Mouse (Mus musculus) monocyte, adult 5-6 weeks (primary cell): ENCODE data around the gene Arl3. TPM values are rescaled to one million over a fixed set of nuclear protein-coding genes. Genes with fewer than 3 reads are reported as not detected.

Experiments
- ATAC-seq: fragments of 153-309, 156-312 bp; replicated peaks from 2 replicates; pipeline ENCODE4 v1.8.0; 2017; ENCODE audit warnings: mild to moderate bottlenecking; ENCODE audit not compliant: low TSS enrichment, insufficient number of reproducible peaks, severe bottlenecking, poor library complexity, low FRiP score
- total RNA-seq: library from RNA; stranded (forward); fragments of 200-1000, 200-491, 200-594 nt; gene quantifications from 3 replicates; pipeline ENCODE4 v1.2.3, GENCODE M21; 2017

Arl3 gene
- total RNA-seq, 1 experiment from 2014 or later = 26.2 TPM

DNA sequence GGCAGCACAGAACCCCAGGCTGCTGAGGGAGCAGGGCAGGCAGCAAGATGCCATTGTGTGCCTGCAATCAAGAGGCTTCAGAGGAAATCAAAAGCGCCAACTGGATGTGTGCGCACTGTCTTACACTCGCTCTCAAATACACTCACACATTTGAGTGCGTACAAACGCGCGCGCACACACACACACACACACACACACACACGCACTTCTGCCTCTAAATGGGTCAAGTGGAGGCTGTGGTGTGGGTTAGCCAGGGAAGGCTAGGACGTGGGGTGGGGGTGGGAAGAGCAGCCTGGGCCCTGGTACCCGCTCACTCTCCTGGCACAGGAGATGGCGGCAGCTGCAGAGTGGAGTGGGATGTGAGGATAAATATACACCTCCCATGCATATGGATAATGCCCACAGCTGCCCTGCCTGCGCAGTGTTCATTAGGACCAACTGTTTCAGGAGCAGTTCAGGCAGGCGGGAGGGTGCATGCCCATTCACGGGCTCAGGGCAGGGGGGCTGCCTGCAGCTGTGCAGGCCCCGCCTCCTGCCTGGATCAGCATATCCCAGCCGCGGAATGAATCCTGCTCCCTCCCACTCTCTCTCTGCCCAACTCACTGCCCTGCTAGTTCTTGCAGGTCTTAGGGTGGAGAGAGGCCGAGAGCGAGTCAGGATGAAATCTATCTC, 49.4 kb downstream of the Arl3 start:
- no peak for ATAC-seq

DNA sequence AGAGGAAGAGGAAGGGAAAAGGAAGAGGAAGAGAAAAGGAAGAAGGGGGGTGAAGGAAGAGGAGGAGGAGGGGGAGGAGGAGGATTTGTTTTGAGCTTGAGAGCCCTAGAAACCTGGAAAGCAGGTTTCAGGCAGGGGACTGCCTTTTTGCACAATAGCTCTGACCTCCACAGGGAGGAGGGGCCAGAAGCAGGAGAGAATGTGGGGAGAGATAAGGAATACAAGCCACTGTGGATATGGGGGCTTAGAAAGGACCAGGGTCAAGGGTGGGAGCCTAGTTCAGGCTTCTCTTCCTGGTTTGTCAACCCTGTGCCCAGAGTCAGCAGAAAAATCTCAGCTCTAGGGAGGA, 49.9 kb downstream of the Arl3 start:
- ATAC-seq = no peak

DNA sequence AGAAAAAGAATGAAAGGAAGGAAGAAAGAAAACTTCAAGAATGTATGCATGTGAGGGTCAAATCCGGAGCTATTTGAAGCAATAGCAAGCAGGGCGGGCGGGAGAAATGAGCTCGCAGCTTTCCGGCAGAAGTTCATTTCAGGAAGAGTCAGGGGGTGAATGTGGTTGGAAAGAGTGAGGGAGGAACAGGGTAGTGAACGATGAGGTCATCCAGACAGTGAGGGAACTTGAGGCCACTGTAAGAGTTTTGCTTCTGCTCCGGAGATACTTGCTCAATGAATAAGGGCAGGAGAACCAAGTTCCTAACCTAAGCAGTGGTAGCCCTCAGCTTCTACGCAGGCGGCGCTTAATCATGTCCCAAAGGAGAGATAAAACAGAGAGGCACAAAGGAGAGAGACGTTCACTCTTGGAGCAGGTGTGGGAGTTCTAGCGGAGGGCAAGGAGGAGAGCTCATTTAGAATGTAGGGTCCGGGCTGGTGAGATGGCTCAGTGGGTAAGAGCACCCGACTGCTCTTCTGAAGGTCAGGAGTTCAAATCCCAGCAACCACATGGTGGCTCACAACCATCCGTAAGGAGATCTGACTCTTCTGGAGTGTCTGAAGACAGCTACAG, 50.5 kb downstream of the Arl3 start:
- peak; percentile 86 for ATAC-seq

DNA sequence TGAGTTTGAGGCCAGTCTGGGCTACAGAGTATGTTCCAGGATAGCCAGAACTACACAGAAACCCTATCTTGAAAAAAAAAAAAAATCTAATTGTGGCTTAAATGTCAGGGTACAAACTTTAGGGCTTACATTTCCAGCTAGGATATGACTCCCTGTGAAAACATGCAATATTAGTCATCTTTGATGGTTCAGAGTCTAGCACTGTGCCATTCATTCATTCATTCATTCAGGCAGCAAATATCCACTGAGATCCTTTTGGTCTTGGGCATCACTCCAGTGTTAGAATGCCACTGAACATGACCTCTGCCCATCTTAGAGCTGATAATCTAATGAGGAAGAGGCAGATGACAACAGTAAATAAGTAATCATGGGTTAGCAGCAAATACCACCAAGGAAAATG, 51.3 kb downstream of the Arl3 start:
- no peak for ATAC-seq

DNA sequence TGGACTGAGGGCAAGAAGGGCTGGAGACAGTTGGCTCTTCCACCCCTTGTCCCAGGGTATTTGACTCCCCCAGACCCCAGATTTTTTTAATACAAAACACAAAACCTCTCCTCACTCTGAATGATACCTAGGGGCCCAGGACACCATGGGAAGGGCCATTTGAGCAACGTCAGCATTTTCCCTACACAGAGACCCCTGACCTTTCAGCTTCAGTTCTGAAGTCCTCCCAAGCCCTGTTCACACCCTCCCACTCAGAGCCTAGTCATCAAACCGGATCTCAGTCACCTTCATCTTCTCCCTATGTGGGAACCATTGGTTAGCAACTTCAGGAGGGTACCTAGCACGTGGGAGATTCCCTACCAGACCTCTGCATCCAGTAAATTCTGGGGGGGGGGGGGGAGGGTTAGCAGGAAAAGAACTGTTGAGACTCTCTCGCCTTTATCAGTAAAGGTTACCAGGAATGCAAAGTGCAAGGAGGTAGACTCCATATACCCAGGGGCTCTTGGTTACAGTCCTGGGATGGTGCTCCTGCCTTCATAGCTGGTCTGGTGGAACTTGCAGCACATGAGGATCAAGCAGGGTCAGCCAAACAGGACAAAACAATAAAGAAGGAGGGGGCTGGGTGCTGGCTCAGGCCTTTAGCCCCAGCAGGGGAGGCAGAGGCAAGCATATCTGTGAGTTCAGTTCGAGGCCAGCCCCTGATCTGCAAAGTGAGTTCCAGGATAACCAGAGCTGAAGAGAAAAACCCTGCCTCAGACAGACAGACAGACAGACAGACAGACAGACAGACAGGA, 54.0 kb downstream of the Arl3 start:
- ATAC-seq = no peak

DNA sequence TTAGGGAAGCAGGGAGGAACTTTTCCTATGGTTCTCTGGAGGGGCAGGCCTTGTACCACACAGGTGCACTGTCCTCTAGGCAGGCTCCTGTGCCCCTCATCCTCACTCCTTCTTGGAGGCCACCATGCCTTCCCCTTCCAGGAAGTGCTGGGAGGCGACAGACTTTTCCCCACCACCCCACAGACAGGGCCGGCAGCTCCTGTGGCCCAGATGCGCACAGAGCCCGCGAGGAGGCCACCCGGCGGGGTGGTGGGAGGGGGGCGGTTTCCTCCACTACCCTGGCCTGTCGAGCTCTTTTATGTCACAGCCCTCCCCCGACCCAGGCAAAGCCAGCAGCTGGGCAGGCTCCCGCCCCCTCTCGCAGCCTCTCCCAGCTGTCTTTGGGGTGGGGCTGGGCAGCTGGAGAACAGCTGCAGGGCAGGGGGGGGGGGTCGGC, 54.6 kb downstream of the Arl3 start:
- ATAC-seq = no peak

DNA sequence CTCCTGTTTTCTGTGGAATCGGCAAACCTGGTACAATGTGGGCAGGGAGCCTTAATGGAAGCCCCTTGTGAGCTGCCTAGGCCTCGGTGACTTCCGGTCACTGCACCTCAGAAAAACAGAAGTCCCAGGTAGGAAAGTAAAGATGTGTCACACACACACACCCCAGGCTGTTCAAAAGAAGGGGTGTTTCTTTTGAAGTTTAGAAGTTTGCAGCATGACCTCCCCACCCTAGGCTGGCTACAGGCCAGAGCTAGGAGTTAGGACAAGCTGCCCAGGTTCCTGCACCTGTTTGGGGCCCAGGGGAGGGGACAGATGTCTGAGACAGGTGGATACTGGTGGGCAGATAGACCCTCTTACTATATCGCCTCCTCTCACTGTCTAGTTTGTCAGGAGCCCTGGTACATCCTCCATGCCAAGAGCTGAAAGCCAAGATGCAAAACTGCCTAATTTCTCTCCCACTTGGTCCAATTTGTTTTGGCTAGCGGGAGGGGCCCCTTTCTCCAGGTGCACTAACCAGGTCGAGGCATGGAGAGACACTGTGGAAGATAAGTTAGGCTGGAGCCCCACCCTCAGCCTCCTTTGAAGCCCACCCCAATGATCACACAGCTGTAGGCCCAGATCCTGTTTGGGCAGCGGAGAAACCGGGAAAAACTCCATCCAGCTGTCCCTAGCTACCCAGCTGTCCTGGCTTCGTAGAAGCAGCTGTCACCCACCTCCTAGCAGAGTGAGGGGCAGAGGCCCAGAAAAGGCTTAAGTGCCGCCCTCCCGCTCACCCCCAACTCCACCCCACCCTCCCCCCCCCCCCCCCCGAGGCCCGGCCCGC, 55.3 kb downstream of the Arl3 start:
- ATAC-seq = no peak

DNA sequence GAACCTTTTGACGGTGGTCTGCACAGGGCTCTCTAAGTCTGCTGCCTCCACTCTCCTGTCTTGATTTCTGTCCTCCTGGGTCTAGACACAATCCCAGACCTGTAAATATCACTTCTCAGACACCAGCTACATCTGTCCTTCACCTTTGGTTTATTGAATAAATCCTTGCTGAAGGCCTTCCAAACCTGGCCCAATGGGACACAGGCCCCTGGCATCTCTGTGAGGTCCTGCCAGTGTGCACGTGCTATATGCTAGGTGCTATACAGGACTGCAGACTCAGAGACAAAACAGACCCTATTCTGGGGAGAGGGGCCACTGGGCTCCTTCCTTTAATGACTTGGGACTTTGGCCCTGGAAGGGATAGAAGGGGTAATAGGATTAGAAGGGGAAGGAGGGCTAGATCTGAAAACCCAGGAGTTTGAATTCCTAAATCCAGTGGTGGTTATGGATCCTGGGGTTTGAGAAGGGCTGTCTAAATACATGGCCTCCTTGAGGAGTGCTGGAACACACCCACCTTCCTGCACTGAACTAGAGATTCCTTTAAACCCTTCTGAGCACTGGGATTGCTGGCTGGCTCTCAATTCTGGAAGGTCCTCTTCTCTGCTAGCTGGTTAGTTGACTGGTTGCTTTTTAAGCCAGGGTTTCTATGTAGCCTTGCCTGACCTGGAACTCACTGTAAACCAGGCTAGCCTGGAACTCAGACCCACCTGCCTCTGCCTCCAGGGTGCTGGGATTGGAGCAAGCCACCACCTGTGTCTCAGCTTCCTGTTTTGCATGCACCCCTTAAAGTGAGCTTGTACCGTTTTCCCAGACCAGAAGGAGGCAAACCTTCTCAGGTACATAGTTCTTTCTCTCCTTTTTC, 56.1 kb downstream of the Arl3 start:
- no peak for ATAC-seq

DNA sequence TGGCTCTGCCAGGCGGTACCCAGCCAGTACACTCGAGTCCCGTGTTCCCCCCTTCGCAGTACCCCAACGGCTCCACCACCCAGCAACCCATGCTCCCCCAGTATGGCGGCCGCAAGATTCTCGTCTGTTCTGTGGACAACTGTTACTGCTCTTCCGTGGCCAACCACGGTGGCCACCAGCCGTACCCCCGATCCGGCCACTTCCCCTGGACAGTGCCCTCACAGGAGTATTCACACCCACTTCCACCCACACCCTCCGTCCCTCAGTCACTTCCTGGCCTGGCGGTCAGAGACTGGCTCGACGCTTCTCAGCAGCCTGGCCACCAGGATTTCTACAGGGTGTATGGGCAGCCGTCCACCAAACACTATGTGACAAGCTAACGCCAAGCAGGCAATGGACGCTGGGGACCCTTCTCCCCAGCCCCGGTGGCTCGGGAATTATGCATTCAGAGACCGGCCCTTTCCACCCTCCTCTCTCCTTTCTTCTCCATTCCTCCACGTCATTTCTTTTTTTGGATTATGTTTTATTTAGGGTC, 57.6 kb downstream of the Arl3 start:
- no peak for ATAC-seq

DNA sequence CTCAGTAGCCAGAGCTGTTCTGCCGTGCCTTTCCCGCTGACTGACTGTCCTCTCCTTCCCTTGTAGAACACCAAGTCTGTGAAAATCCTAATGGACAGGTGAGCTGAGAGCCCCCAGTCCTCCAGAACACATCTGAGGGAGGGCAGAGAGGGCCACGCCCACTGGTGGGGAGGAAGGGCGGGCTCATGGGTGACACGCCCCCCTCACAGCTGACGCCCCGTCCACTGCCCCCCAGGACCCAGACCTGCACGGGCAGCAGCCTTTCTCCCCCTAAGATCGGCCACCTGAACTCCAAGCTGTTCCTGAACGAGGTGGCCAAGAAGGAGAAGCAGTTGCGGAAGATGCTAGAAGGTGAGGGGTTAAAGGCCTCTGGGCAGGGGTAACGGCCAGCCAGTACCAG, 58.6 kb downstream of the Arl3 start:
- ATAC-seq = no peak

DNA sequence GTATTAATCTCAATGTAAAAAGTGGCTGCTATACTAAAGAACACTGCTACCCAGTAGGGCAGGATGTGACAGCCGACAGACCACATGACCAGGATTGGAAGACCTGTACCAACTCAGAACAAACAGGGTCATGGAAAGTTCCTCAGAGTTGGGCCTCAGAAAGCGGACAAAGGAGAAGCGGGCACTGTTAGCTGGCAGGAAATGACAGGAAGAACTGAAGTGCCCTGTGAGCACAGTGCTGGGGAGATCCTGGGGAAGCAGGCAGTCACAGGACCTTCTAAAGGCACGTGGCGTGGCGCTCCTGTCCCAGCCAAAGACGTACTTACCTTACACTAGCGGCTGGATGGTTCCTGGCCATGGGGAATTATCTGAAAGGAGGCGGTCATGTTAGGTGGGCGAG, 61.7 kb downstream of the Arl3 start:
- peak; percentile 65 for ATAC-seq

DNA sequence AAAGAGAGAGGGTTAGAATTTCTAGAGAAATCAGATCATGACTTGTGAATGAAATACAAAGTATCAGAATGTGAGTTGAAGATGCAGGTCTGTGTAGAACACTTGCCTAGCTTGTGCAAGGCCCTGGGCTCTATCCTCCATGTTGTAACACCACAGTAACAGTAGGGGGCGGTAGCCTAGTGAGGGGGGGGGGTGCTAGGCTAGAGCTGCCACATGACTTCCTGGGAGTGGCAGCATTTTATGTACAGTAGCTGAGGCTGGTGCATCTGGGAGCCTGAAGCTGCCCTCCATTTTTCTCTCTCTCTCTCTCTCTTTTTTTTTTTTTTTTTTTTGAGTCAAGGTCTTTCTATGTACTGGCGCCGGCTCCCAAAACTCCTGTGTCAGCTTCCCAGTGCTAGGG, 62.2 kb downstream of the Arl3 start:
- ATAC-seq = peak; percentile 51; the same call in 1 of the 2 replicates

DNA sequence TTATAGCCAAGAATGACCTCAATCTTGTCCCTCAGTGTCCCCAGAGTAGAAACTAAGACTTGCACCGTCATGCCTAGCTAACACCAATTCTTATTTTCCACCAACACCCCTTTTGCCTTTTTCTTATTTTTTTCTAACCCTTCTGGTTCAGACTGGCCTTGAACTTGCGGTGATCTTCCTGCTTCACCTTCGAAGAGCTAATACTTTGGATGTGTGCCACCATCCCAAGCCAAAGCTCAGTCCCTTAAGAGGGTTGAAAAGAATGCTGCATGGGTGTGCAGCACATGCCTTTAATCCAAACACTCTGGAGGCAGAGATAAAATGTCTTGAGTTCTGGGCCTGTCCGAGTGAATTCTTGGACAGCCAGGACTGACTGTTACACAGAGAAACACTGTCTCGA, 62.6 kb downstream of the Arl3 start:
- no peak for ATAC-seq

DNA sequence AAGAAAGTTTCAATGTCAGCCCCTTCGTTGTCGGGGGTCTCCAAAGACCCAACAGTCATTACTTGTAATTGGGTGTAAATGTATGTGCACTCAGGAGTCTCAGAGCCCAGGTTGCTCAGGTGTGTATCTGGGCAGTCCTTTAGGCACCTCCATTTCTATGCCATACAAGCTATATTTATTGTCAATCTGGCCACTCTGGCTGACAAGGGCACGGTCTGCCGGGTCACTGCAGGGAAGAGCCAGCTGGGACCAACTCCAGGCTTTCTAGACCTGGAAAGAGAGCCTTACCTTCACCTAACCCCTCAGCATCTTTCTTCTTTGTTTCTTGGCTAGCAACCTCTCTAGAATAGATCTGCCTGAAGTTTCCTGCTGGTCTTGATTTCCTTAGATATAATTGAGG, 63.3 kb downstream of the Arl3 start:
- no peak for ATAC-seq

DNA sequence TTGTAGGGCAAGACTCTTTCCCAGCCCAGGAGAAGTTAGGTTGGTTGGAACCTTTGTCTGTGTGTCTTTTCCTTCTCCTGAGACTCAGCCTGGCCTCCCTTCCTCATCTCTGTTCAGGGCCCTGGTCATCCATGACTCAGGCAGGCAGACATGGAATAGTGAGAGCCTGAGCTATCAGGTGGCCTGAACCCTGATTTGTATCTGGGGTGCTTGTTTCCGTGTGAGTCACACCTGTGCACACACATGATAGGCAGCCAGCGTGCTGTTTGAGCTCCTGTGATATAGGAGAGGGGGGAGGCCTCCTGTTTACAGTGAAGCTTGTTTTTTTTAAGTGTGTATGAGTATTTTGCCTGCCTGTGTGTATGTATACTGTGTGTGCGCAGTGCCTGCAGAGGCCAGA, 63.8 kb downstream of the Arl3 start:
- ATAC-seq = no peak

DNA sequence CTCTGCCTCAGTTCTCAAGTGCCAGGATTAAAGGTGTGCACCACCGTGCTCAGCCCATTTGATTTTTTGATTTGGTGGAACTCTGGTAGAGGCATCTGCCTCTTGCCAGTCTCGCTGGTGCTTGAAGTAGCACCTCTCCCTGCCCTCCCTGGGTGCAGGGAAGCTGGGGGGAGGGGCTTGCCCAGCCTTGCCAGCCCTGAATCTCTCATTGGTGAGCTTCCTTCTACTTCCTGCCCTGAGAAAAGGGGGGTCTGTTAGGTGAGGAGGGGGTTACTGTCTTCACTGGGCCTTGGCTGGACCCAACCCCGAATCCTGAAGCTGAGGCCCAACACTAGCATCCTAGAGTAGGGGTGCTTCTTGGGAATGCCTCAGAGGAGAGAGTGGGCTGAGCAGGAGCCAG, 64.3 kb downstream of the Arl3 start:
- no peak for ATAC-seq

DNA sequence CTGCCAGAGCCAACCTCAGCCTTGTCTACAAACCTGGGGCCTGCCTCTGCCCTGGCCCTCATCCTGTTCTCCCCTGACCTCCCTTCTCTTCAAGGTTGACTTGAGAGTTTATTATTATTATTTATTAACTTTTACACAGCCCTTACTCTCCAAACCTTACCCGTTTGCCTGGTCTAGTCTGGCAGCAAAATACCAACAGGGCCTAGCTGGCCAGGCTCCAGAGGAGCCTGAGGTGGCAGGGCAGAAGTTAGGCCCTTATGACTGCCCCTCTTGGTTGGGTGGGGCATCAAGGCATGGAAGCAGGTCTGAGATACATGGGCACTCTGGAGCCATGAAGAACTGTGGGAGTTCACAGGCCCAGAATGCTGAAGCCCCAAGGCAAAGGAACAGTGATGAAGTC, 65.2 kb downstream of the Arl3 start:
- ATAC-seq = no peak

DNA sequence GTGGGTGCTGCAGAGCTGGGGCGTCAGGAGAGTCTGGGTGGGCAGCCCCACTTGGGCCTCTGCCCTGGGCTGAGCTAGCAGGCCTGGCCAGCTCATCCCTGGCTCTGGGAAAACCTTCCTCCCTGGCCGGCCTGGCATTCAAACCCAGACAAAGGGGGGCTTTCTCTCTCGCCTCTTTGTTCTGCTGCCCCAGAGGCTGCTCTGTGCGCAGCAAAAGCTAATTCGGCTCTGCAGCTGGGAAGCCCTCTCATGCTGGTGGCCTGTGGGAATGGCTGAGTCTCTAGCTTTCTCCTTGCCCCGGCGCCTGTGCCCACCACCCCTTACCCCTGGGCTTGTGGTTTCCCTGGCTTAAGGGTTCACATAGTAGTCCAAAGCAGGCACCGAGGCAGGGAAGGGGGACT, 65.8 kb downstream of the Arl3 start:
- no peak for ATAC-seq
